Mouse (Mus musculus): Measurements from ENCODE around the gene Fmo9. TPM values are rescaled to one million over a fixed set of nuclear protein-coding genes. Genes with fewer than 3 reads are reported as not detected.

Fmo9 gene
- total RNA-seq (2023): not detected in 4 replicates

GRCm38 (mm10) chr1:166681745-166682144 is at the start of gene Fmo9:
Gene Fmo9 (minus strand): TSS chr1:166681845.

GRCm38 (mm10) chr1:166647593-166647992 is 34.1 kb downstream of the Fmo9 start, which contains the start of gene Gm4847:
Gene Gm4847 (minus strand): TSS chr1:166647693.

Other genes with a start within 250 kb of the Fmo9 start
- gene Gm4846, start 184.3 kb downstream of the Fmo9 start, total RNA-seq (2023): not detected in 4 replicates
- gene Gm4847, start 34.2 kb downstream of the Fmo9 start, total RNA-seq (2023): not detected in 4 replicates